In the genomic region with DNA sequence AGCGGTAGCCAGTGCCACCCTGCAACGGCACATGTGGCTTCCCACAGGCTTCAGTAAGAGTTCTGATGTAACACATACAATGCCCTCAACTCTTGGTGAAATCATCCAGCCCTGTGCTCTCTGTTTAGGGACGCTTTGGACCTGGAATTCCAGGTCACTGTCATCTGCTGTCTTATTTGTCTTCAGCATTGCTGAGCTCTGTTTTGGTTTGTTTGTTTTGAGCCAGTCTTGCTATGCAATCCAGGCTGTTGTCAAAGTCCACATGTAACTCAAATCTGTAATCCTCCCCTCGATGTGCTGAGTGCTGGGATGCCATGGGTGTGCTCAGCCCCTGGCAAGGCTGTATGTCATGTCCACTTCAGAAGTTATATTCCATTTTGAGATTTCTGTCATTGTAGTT, we compare ENCODE assay signal across 25 mouse cellular contexts.
"Had no signal": no experiment of that assay in that cellular context is flagged by ENCODE, and none has a peak within 500 bp of the region (broad histone marks: within the 10 kb centered on the region; RNA-seq: fewer than 3 reads in every experiment).

No protein-coding gene starts in this region.

- ATAC-seq: forebrain, embryonic 16.5 days; hindbrain, postnatal 0 days; intestine, embryonic 16.5 days had no signal

- H3K36me3 ChIP-seq: heart, embryonic 15.5 days had no signal

- DNase-seq: gastrocnemius, postnatal 14 days; gastrocnemius, postnatal 36 days; heart, adult 11 months; heart, adult 2 months; heart, postnatal 14 days; heart, postnatal 36 days; kidney, adult 11 months; kidney, adult 2 months; kidney, adult 9 months; kidney, postnatal 14 days; kidney, postnatal 4 days; layer of hippocampus, postnatal 36 days; left cerebral cortex, postnatal 4 days had no signal

- H3K27ac ChIP-seq: heart, adult 2 months; heart, embryonic 13.5 days; heart, embryonic 15.5 days; hindbrain, embryonic 13.5 days; hindbrain, embryonic 15.5 days; hindbrain, postnatal 0 days; kidney, embryonic 15.5 days; kidney, postnatal 0 days; layer of hippocampus, adult 2 months; limb, embryonic 13.5 days; limb, embryonic 15.5 days had no signal

- H3K4me3 ChIP-seq: heart, adult 2 months; heart, embryonic 13.5 days; heart, embryonic 15.5 days; hindbrain, embryonic 13.5 days; hindbrain, embryonic 15.5 days; kidney, embryonic 15.5 days; layer of hippocampus, adult 2 months; limb, embryonic 13.5 days; limb, embryonic 15.5 days had no signal

- H3K9me3 ChIP-seq: heart, embryonic 13.5 days; heart, embryonic 15.5 days; hindbrain, embryonic 13.5 days; hindbrain, embryonic 15.5 days; kidney, embryonic 15.5 days; limb, embryonic 13.5 days; limb, embryonic 15.5 days had no signal

- H3K27me3 ChIP-seq: heart, embryonic 13.5 days; heart, embryonic 15.5 days; hindbrain, embryonic 13.5 days; hindbrain, embryonic 15.5 days; kidney, embryonic 15.5 days; limb, embryonic 13.5 days; limb, embryonic 15.5 days had no signal

- H3K9ac ChIP-seq: heart, embryonic 13.5 days; heart, embryonic 15.5 days; hindbrain, embryonic 13.5 days; hindbrain, embryonic 15.5 days; kidney, embryonic 15.5 days; limb, embryonic 13.5 days; limb, embryonic 15.5 days had no signal

- H3K4me2 ChIP-seq: heart, embryonic 13.5 days; heart, embryonic 15.5 days; hindbrain, embryonic 13.5 days; hindbrain, embryonic 15.5 days; kidney, embryonic 15.5 days; limb, embryonic 13.5 days; limb, embryonic 15.5 days had no signal

- H3K4me1 ChIP-seq: hindbrain, embryonic 13.5 days; hindbrain, embryonic 15.5 days; kidney, embryonic 15.5 days; limb, embryonic 13.5 days; limb, embryonic 15.5 days had no signal
